Mouse (Mus musculus) frontal cortex, postnatal 36 days (tissue): ENCODE results near the gene Ptger1.
A peak's percentile ranks its signal among the peaks of the same experiment; 100 is the strongest.

Experiments
- DNase-seq, 2 experiments: peaks; one replicate each; pipeline ENCODE4 v3.0.0; 2022; ENCODE audit warnings: low spot score in 2 of 2

Gene Ptger1

GRCm38 (mm10) chr8:83665969-83666865 lies at the start of gene Ptger1:
Ptger1 (plus strand) TSS chr8:83666678.
- DNase-seq: no peak

- peak in 1 of 2 experiments; percentile 64 for DNase-seq
Observed at GRCm38 (mm10) chr8:83617111-83617510, 49.4 kb upstream of the Ptger1 start.

GRCm38 (mm10) chr8:83618566-83618965 lies 47.9 kb upstream of the Ptger1 start:
- no peak for DNase-seq

- DNase-seq: no peak
Observed at GRCm38 (mm10) chr8:83619568-83620285, 46.8 kb upstream of the Ptger1 start.

- no peak for DNase-seq
Observed at GRCm38 (mm10) chr8:83621691-83622388, 44.6 kb upstream of the Ptger1 start.

GRCm38 (mm10) chr8:83622389-83622989 lies 44.0 kb upstream of the Ptger1 start:
- peak; percentile 90 to 93 for DNase-seq

GRCm38 (mm10) chr8:83623549-83623948 lies 42.9 kb upstream of the Ptger1 start:
- DNase-seq: no peak

GRCm38 (mm10) chr8:83624739-83625138 lies 41.7 kb upstream of the Ptger1 start:
- peak in 1 of 2 experiments; percentile 40 for DNase-seq

- DNase-seq: no peak
Observed at GRCm38 (mm10) chr8:83625676-83626299, 40.7 kb upstream of the Ptger1 start.

GRCm38 (mm10) chr8:83632083-83632707 lies 34.3 kb upstream of the Ptger1 start:
- DNase-seq: no peak

GRCm38 (mm10) chr8:83638856-83639255 lies 27.6 kb upstream of the Ptger1 start:
- DNase-seq: no peak

- DNase-seq: no peak
Observed at GRCm38 (mm10) chr8:83639649-83640048, 26.8 kb upstream of the Ptger1 start.

GRCm38 (mm10) chr8:83647511-83647910 lies 19.0 kb upstream of the Ptger1 start:
- no peak for DNase-seq

GRCm38 (mm10) chr8:83648031-83648430 lies 18.4 kb upstream of the Ptger1 start:
- DNase-seq: no peak

GRCm38 (mm10) chr8:83649699-83650098 lies 16.8 kb upstream of the Ptger1 start:
- DNase-seq: no peak

GRCm38 (mm10) chr8:83652030-83652743 lies 14.3 kb upstream of the Ptger1 start, which contains the start of gene Gipc1:
Gipc1 (plus strand) TSS chr8:83652677.
- DNase-seq: peak; percentile 96 to 97

- peak in 1 of 2 experiments; percentile 40 for DNase-seq
Observed at GRCm38 (mm10) chr8:83652744-83653661, 13.5 kb upstream of the Ptger1 start.

- DNase-seq: no peak
Observed at GRCm38 (mm10) chr8:83653662-83654017, 12.8 kb upstream of the Ptger1 start.

- DNase-seq: no peak
Observed at GRCm38 (mm10) chr8:83654725-83655124, 11.8 kb upstream of the Ptger1 start.
